8 mouse cellular contexts compared by ENCODE assay signal in genomic region chr4:141303402-141304222, GRCm38 (mm10). TPM values are rescaled to one million over a fixed set of nuclear protein-coding genes. Genes with fewer than 3 reads are reported as not detected.
DNase-seq lines count a peak whose midpoint lies in the region; ATAC-seq and TF ChIP-seq lines count a peak whose summit lies in the region.

No protein-coding gene starts in this region.

- peak overlapping the region; percentile 98 for H3K4me2 ChIP-seq in heart, embryonic 11.5 days
- peak overlapping the region; percentile 73 for H3K4me2 ChIP-seq in lung, postnatal 0 days (replicated peaks; ENCODE audit: low read depth, low read length)
- peak overlapping the region; percentile 83 for H3K4me2 ChIP-seq in intestine, embryonic 15.5 days (replicated peaks)

- no peak for TF ChIP-seq CTCF in lung, postnatal 0 days (IDR thresholded peaks at IDR 0.05)
- TF ChIP-seq CTCF in small intestine, adult 2 months (IDR thresholded peaks at IDR 0.05; ENCODE audit: extremely low read depth, insufficient read length, insufficient replicate concordance, low read depth, low read length): no peak

- peaks cover 35% of the 10 kb centered on the region for H3K4me1 ChIP-seq in heart, embryonic 11.5 days (ENCODE audit: control insufficient read depth, insufficient read depth, low read length)
- H3K4me1 ChIP-seq in lung, postnatal 0 days (ENCODE audit: insufficient read depth, low read depth, low read length): peaks cover 5% of the 10 kb centered on the region
- peaks cover 48% of the 10 kb centered on the region for H3K4me1 ChIP-seq in intestine, embryonic 15.5 days (replicated peaks)
- H3K4me1 ChIP-seq in small intestine, adult 2 months (ENCODE audit: control insufficient read depth, insufficient read depth, insufficient read length, low read length): peaks cover 17% of the 10 kb centered on the region

- TF ChIP-seq EP300 in lung, postnatal 0 days (IDR thresholded peaks at IDR 0.05): no peak

- H3K36me3 ChIP-seq in heart, embryonic 11.5 days (ENCODE audit: control insufficient read depth, insufficient read depth, low read length): peaks cover under 1% of the 10 kb centered on the region; the same call in 1 of the 2 replicates
- H3K36me3 ChIP-seq in lung, postnatal 0 days (ENCODE audit: insufficient read depth, low read length): peaks cover 5% of the 10 kb centered on the region
- H3K36me3 ChIP-seq in intestine, embryonic 15.5 days: peaks cover 1% of the 10 kb centered on the region; the same call in 1 of the 2 replicates
- peaks cover 14% of the 10 kb centered on the region for H3K36me3 ChIP-seq in small intestine, adult 2 months (ENCODE audit: control insufficient read depth, insufficient read depth, low read length)

- peak overlapping the region; percentile 81 for H3K4me3 ChIP-seq in heart, embryonic 11.5 days (ENCODE audit: low read depth, low read length)
- peak overlapping the region; percentile 76 for H3K4me3 ChIP-seq in lung, postnatal 0 days (ENCODE audit: low read depth, low read length)
- peak overlapping the region; percentile 78 for H3K4me3 ChIP-seq in intestine, embryonic 15.5 days (replicated peaks)
- H3K4me3 ChIP-seq in small intestine, adult 2 months (ENCODE audit: low read depth, low read length): peak overlapping the region; percentile 80

- H3K9ac ChIP-seq in heart, embryonic 11.5 days (ENCODE audit: low read depth, low read length): no peak overlapping the region; the same call in 1 of the 2 replicates
- H3K9ac ChIP-seq in lung, postnatal 0 days (replicated peaks; ENCODE audit: low read depth): peak overlapping the region; percentile 90; the same call in 1 of the 2 replicates
- H3K9ac ChIP-seq in intestine, embryonic 15.5 days: peak overlapping the region; percentile 28; the same call in 1 of the 2 replicates

- no peak for DNase-seq in heart, adult 8-10 months (ENCODE audit: low spot score)
- no peak for DNase-seq in lung, postnatal 0 days (ENCODE audit: low spot score)
- DNase-seq in lung, postnatal 36 days: no peak
- DNase-seq in layer of hippocampus, postnatal 25 days (ENCODE audit: extremely low spot score in 1 of 2, low spot score in 1 of 2): no peak
- no peak for DNase-seq in T-cell, adult 2 months (ENCODE audit: low spot score)

- no peak for TF ChIP-seq POLR2A in small intestine, adult 2 months (IDR thresholded peaks at IDR 0.05; ENCODE audit: low read depth, low read length)

- WGBS in heart, embryonic 11.5 days (ENCODE audit: insufficient replicate concordance): 43% methylated on average over 7 of the region's 7 CpGs
- WGBS in lung, postnatal 0 days: 40% methylated on average over 7 of the region's 7 CpGs
- 54% methylated on average over 7 of the region's 7 CpGs for WGBS in intestine, embryonic 15.5 days
- 56% methylated on average over 7 of the region's 7 CpGs for WGBS in small intestine, adult 2 months

- no peak for ATAC-seq in heart, embryonic 11.5 days (replicated peaks; ENCODE audit: insufficient number of reproducible peaks, low FRiP score, low TSS enrichment)
- ATAC-seq in lung, postnatal 0 days: no peak
- no peak for ATAC-seq in intestine, embryonic 15.5 days

- peaks cover 17% of the 10 kb centered on the region for H3K27me3 ChIP-seq in heart, embryonic 11.5 days (ENCODE audit: control insufficient read depth, insufficient read depth, low read length)
- no peaks in the 10 kb centered on the region for H3K27me3 ChIP-seq in lung, postnatal 0 days (replicated peaks; ENCODE audit: insufficient read depth, low read length)
- H3K27me3 ChIP-seq in intestine, embryonic 15.5 days (replicated peaks): no peaks in the 10 kb centered on the region
- no peaks in the 10 kb centered on the region for H3K27me3 ChIP-seq in small intestine, adult 2 months (ENCODE audit: control insufficient read depth, insufficient read depth, low read length)

- H3K27ac ChIP-seq in heart, embryonic 11.5 days (ENCODE audit: low read depth, low read length): no peak overlapping the region
- no peak overlapping the region for H3K27ac ChIP-seq in lung, postnatal 0 days (ENCODE audit: low read length)
- no peak overlapping the region for H3K27ac ChIP-seq in intestine, embryonic 15.5 days
- peak overlapping the region; percentile 84 for H3K27ac ChIP-seq in small intestine, adult 2 months (ENCODE audit: insufficient read depth, low read depth, low read length)

- no peaks in the 10 kb centered on the region for H3K9me3 ChIP-seq in heart, embryonic 11.5 days (replicated peaks; ENCODE audit: control insufficient read depth, low read length)
- no peaks in the 10 kb centered on the region for H3K9me3 ChIP-seq in lung, postnatal 0 days (ENCODE audit: low read length)
- H3K9me3 ChIP-seq in intestine, embryonic 15.5 days: no peaks in the 10 kb centered on the region

RNA-seq across cellular contexts. Expression of gene Epha2, which starts 2.6 kb away (rescaled TPM):
- polyA plus RNA-seq in heart, embryonic 11.5 days (2014; fragmentation: Nextera tagmentation; extraction: Ambion mirVana): 3.1 and 3.6 TPM in 2 replicates
- 1 to 10 TPM; 4.6 to 7.1 (median 5.2) TPM for total RNA-seq in heart, adult 8-10 months (2022)
- polyA plus RNA-seq in lung, postnatal 0 days (2015; fragmentation: Nextera tagmentation; extraction: Ambion mirVana): 9.7 and 10.3 TPM in 2 replicates
- polyA plus RNA-seq in intestine, embryonic 15.5 days (2015; fragmentation: Nextera tagmentation; extraction: Ambion mirVana): 6.7 and 7.2 TPM in 2 replicates
- polyA plus RNA-seq in small intestine, adult 2 months (2012; rRNA removed): 28.3 and 86.3 TPM in 2 replicates
- 1 to 10 TPM in 1 of 2 experiments, under 1 TPM in 1; 0.99 to 1.4 TPM for total RNA-seq in layer of hippocampus, postnatal 25 days (2021)
